Mouse (Mus musculus) thymus, adult 2 months (tissue): ENCODE measurements at regions not wholly inside any gene's neighbourhood (a gene's known extent, or its start where the extent isn't known, plus 50 kb on each side); places are given as distances from the start of the nearest gene placed in this dataset.

Experiments used
- CTCF ChIP-seq: fragments of 200-500 bp; IDR thresholded peaks from 2 replicates; pipeline ENCODE4 v1.5.1; 2012; ENCODE audit warnings: mild to moderate bottlenecking, control low read depth, low read length, moderate library complexity, borderline replicate concordance; ENCODE audit not compliant: control insufficient read depth, poor library complexity, insufficient read depth; ENCODE audit errors: extremely low read depth
- POLR2A ChIP-seq: fragments of 200-500 bp; IDR thresholded peaks from 2 replicates; pipeline ENCODE4 v1.6.1; 2012; ENCODE audit warnings: mild to moderate bottlenecking, low read length, control low read depth, moderate library complexity; ENCODE audit not compliant: control insufficient read depth, poor library complexity, insufficient read depth; ENCODE audit errors: extremely low read depth

DNA sequence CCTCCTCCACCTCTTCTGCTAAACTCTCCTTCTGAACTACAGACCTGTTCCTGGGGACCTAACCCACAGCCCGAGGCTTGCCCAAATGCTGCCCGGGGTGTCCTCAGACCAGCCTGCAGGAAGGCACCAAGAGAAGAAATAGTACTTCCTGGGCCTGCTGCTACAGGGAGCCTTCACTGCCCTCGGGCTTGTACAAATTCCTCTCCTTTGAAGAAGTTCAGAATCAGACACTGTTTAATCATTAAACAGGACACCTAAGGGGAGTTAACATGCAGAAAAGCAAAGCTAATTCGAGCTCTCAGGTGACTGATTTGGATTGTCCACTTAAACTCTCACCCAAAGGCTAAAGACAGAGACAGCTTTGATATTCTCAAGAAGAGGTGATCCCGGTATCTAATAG lies 651.8 kb downstream of the Dhx35 start:
- no peak for TF ChIP-seq CTCF
- no peak for TF ChIP-seq POLR2A
